Mouse (Mus musculus) ES-E14 (cell line): Measurements from ENCODE around the gene Pnliprp1. TPM values are rescaled to one million over a fixed set of nuclear protein-coding genes. Genes with fewer than 3 reads are reported as not detected.

Source experiments
- DNase-seq: peaks from one replicate; pipeline ENCODE4 v3.0.0-alpha.2; 2013; ENCODE audit warnings: low read depth, low spot score
- H3K27ac ChIP-seq: 2 replicates; pipeline ENCODE4 v1.5.1; 2012; ENCODE audit warnings: low read depth, mild to moderate bottlenecking, low read length, moderate library complexity, mixed read lengths; ENCODE audit not compliant: poor library complexity, insufficient read depth, severe bottlenecking
- H3K36me3 ChIP-seq: 2 replicates; pipeline ENCODE4 v1.6.1; 2012; ENCODE audit warnings: mild to moderate bottlenecking, low read length, moderate library complexity, mixed read lengths; ENCODE audit not compliant: control insufficient read depth, poor library complexity, insufficient read depth, severe bottlenecking
- H3K4me1 ChIP-seq, 2 experiments: fragments of 150-350 bp in 1 of 2; sonication (generic) in 1 of 2; 2 replicates each; pipeline ENCODE4 v1.6.1; 2012; ENCODE audit warnings: low read length in 2 of 2, mild to moderate bottlenecking in 1 of 2, mixed read lengths in 1 of 2; ENCODE audit not compliant: control insufficient read depth in 2 of 2, insufficient read depth in 2 of 2, poor library complexity in 1 of 2
- H3K4me3 ChIP-seq, 2 experiments: fragments of 150-350 bp in 1 of 2; sonication (generic) in 1 of 2; 2 replicates each; pipeline ENCODE4 v1.5.1; 2012; ENCODE audit warnings: low read length in 2 of 2, low read depth in 1 of 2, mild to moderate bottlenecking in 1 of 2, mixed read lengths in 1 of 2; ENCODE audit not compliant: insufficient read depth in 1 of 2, poor library complexity in 1 of 2, severe bottlenecking in 1 of 2
- H3K9ac ChIP-seq: 2 replicates; pipeline ENCODE4 v1.6.1; 2012; ENCODE audit warnings: low read depth, mild to moderate bottlenecking, low read length, mixed read lengths; ENCODE audit not compliant: poor library complexity, insufficient read depth, severe bottlenecking
- H3K9me3 ChIP-seq: fragments of 150-350 bp; sonication (generic); 2 replicates; pipeline ENCODE4 v1.6.1; 2012; ENCODE audit warnings: low read depth, mild to moderate bottlenecking, low read length; ENCODE audit not compliant: control insufficient read depth, insufficient read depth
- CHD2 ChIP-seq: IDR thresholded peaks from 2 replicates; pipeline ENCODE4 v1.6.1; 2014; ENCODE audit warnings: mild to moderate bottlenecking, low read depth, low read length, inconsistent platforms
- HCFC1 ChIP-seq: IDR thresholded peaks from 2 replicates; pipeline ENCODE4 v1.6.1; 2012; ENCODE audit warnings: low read length, inconsistent platforms, borderline replicate concordance; ENCODE audit not compliant: insufficient read depth
- MAFK ChIP-seq: IDR thresholded peaks from 2 replicates; pipeline ENCODE4 v1.6.1; 2014; ENCODE audit warnings: mild to moderate bottlenecking, low read depth, low read length, inconsistent platforms; ENCODE audit not compliant: insufficient read depth
- ZC3H11A ChIP-seq: IDR thresholded peaks from 2 replicates; pipeline ENCODE4 v1.6.1; 2012; ENCODE audit warnings: low read depth, mild to moderate bottlenecking, inconsistent platforms, low read length, borderline replicate concordance
- ZNF384 ChIP-seq: IDR thresholded peaks from 2 replicates; pipeline ENCODE4 v1.6.1; 2012; ENCODE audit warnings: low read depth, low read length, inconsistent platforms
- in situ Hi-C, 2 experiments: fragments of 600-800 bp; cut with MboI; formaldehyde crosslinking; loops; one replicate each; pipeline ENCODE4 v1.15.1; 2025; ENCODE audit warnings: low sequenced_read_pairs in 2 of 2, inconsistent platforms in 1 of 2; ENCODE audit not compliant: unreplicated experiment in 2 of 2
- total RNA-seq: library from RNA; depleted of rRNA; stranded (reverse); fragments of 300-350 nt; gene quantifications from 2 replicates; pipeline ENCODE4 v1.2.3, GENCODE M21; 2012

The Pnliprp1 gene
- total RNA-seq, 1 experiment = not detected

- no peak overlapping the region for H3K9ac ChIP-seq
- H3K36me3 ChIP-seq = no peaks in the 10 kb centered on the region
- TF ChIP-seq MAFK (no peak), ZC3H11A (no peak), ZNF384 (no peak), CHD2 (no peak), HCFC1 (no peak)
- H3K9me3 ChIP-seq = no peaks in the 10 kb centered on the region
- in situ Hi-C loops = no loop called here
- H3K27ac ChIP-seq = no peak overlapping the region
- no peaks in the 10 kb centered on the region for H3K4me1 ChIP-seq
- DNase-seq = no peak
- H3K4me3 ChIP-seq = no peak overlapping the region
These were observed 18.9 kb downstream of the Pnliprp1 start for GRCm38 (mm10) chr19:58747498-58748000.

DNA sequence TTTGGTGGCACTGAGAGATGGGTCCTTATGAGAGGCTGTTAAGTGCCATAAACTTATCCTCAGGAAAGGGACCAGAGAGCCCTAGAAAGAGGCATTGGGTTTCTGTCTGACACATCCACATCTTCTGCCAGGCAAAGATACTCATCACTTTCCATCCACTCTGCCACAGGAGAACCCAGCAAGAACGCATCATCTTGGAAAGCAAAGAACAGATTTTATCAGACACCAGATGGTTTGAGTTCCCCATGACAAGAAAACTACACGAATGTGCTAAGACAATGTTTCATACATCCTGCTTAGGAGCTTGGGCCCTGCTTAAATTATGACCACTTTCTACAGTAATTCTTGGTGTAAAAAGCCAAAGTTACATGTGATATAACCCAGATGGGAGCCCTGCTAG lies 22.1 kb downstream of the Pnliprp1 start:
- Histone ChIP-seq H3K4me1 (no peaks in the 10 kb centered on the region), H3K36me3 (no peaks in the 10 kb centered on the region), H3K9ac (no peak overlapping the region), H3K4me3 (no peak overlapping the region), H3K27ac (no peak overlapping the region), H3K9me3 (no peaks in the 10 kb centered on the region)
- no peak for DNase-seq
- TF ChIP-seq CHD2 = no peak
- no peak for TF ChIP-seq MAFK
- no peak for TF ChIP-seq ZNF384
- TF ChIP-seq ZC3H11A = no peak
- no peak for TF ChIP-seq HCFC1
- in situ Hi-C loops = no loop called here

GRCm38 (mm10) chr19:58751504-58751903 lies 22.8 kb downstream of the Pnliprp1 start:
- H3K9ac ChIP-seq = no peak overlapping the region
- H3K4me1 ChIP-seq = no peaks in the 10 kb centered on the region
- H3K36me3 ChIP-seq = no peaks in the 10 kb centered on the region
- DNase-seq = no peak
- in situ Hi-C loops = no loop called here
- no peak for TF ChIP-seq ZC3H11A
- no peak for TF ChIP-seq ZNF384
- no peak for TF ChIP-seq MAFK
- no peak for TF ChIP-seq CHD2
- no peak for TF ChIP-seq HCFC1
- no peak overlapping the region for H3K27ac ChIP-seq
- no peaks in the 10 kb centered on the region for H3K9me3 ChIP-seq
- H3K4me3 ChIP-seq = no peak overlapping the region

GRCm38 (mm10) chr19:58758871-58759270 lies 30.2 kb downstream of the Pnliprp1 start:
- Histone ChIP-seq H3K9me3 (no peaks in the 10 kb centered on the region), H3K4me1 (no peaks in the 10 kb centered on the region; a peak in 1 of 4 replicates), H3K4me3 (no peak overlapping the region), H3K27ac (no peak overlapping the region), H3K36me3 (no peaks in the 10 kb centered on the region), H3K9ac (no peak overlapping the region)
- in situ Hi-C loops = no loop called here
- TF ChIP-seq MAFK = no peak
- no peak for TF ChIP-seq HCFC1
- TF ChIP-seq ZNF384 = no peak
- TF ChIP-seq CHD2 = no peak
- TF ChIP-seq ZC3H11A = no peak
- no peak for DNase-seq

GRCm38 (mm10) chr19:58759423-58759822 lies 30.7 kb downstream of the Pnliprp1 start, which contains the start of gene Pnliprp2:
Pnliprp2 (plus strand) TSS chr19:58759719.
- Histone ChIP-seq H3K27ac (no peak within 1 kb of the TSS), H3K4me1 (no peaks in the 10 kb centered on the region; a peak in 1 of 4 replicates), H3K9me3 (no peaks in the 10 kb centered on the region), H3K36me3 (no peaks in the 10 kb centered on the region), H3K4me3 (no peak within 1 kb of the TSS), H3K9ac (no peak within 1 kb of the TSS)
- DNase-seq = peak; percentile 16
- in situ Hi-C loops = no loop called here
- no peak for TF ChIP-seq MAFK
- TF ChIP-seq ZNF384 = no peak
- TF ChIP-seq HCFC1 = no peak
- TF ChIP-seq CHD2 = no peak
- no peak for TF ChIP-seq ZC3H11A
